Mouse (Mus musculus) C3H10T1/2 (cell line): ENCODE measurements around the gene Phpt1. TPM values are rescaled to one million over a fixed set of nuclear protein-coding genes. Genes with fewer than 3 reads are reported as not detected.

Experiments used
- polyA plus RNA-seq, 2 experiments: library from polyadenylated mRNA; unstranded; fragments of >200 nt; fragmentation: generic; extraction: Trizol; gene quantifications; one replicate each; pipeline ENCODE4 v1.2.1; 2012; ENCODE audit warnings: missing spikeins in 2 of 2

Gene Phpt1
- polyA plus RNA-seq = 100 to 1,000 TPM; 104 to 192 TPM

GRCm38 (mm10) chr2:25574579-25575431, at the start of gene Phpt1, which contains the start of gene Mamdc4:
TSS of gene Phpt1 (minus strand) at chr2:25575224.
TSS of gene Mamdc4 (minus strand) at chr2:25574845.

DNA sequence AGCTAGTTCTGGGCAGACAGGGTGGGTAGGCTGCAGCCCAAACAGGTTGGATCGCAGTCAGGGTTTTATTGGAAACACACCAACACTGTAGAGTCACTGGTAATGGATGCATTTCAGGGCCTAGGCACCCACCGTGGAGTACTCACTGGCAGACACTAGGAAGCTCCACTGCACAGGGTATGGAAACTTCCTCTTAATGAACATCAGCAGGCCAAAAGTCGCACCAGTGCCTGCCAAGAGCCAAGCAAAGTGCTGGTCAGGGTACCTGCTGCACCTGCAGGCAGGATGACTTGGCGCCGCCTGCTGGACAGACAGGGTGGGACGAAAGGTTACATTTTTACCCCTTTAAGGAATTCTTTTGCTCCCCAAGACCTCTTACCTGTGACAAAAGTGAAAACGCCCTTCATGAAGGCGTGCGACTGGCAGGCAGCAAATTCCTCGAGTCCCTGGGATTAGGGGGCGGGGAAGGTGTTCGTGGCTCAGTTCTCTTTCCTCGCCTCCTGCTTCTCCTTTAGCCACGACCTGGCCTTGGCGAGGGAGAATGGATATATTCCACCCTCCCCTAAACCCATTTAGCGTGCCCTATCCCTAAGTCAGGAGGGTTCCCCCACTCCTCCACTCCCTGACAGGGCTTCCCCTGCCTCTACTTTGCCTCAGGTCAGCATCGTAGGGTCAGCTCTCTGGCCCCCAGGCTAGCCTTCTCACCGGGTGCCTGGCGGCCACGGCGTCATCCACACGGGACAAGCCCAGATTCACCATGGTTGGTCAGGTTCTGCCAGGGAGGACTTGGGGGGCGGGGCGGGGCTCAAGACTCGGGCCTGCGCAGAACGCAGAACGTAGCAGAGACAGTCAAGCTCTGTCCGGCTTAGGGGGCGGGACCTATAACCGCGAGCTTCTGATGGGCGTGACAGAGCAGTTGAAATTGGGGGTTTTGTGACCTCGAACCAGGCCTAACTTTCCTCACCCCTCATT, 46.5 kb upstream of the Phpt1 start, which contains the start of gene Tmem141:
Gene Tmem141, minus strand, starts transcription at position 777 of the 972 bp plus-strand sequence.

DNA sequence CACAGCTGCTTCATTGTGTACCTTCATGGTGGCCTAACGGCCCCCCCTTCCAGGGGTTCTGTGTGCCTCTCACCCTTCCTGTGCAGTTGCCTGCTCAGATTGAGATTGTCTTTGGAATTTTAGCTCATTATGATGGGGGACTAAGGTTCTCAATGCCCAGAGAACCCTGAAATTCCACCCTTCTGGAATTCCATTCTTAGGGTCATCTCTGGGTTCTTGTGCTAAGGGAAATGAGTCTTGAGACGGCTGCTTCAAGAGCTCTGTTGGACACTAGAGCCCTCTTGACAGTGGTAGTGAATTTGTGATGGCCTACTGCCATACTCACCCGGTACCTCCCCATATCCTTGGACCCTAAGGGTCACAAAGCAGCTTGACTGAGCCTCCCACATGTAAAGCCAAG, 42.6 kb upstream of the Phpt1 start, which contains the start of gene Ccdc183:
Gene Ccdc183, minus strand, starts transcription at position 101 of the 400 bp plus-strand sequence.

DNA sequence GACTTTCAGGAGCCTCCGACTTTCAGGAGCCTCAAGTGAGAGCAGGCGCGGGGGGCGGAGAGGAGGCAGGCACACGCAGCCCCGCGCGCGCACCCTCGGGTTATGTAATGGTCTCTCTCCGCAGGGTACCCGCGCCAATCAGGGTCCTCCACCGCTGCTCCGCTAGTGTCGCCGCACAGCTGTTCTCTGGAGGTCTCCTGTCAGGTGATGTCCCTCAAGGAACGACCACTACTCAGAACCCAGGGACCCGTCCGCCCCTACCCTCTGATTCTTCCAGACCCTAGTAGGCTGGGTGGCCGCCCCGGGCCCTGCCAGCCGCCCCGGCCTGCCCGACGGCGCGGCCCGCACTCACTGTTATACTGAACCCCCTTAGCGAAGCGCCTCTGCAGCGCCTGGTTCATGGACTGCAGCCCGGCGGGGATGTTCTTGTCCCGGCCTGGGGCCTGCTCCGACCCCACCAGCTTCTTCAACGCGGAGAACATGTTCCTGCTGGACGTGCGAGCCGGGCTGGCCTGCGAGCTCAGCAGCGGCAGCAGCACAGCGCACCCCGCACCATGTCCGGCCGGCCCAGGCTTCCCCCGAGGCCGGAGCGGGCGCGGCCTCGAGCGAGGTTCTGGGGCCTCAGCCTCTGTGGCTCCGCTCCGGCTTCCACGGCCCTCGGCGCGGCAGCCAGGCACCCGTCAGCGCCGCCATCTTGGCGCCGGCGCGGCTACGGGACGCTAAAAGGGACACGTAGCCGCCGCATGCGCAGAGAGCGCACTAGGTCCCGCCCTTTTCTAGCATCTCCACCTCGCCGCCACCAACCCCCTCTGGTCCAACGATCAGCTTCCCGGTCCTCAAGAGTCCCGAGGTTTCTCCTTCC, 33.0 kb upstream of the Phpt1 start, which contains the start of gene Rabl6:
Gene Rabl6, minus strand, starts transcription at position 761 of the 862 bp plus-strand sequence.

GRCm38 (mm10) chr2:25581294-25581864, 6.4 kb upstream of the Phpt1 start, which contains the start of gene Ajm1:
TSS of gene Ajm1 (minus strand) at chr2:25581757.

DNA sequence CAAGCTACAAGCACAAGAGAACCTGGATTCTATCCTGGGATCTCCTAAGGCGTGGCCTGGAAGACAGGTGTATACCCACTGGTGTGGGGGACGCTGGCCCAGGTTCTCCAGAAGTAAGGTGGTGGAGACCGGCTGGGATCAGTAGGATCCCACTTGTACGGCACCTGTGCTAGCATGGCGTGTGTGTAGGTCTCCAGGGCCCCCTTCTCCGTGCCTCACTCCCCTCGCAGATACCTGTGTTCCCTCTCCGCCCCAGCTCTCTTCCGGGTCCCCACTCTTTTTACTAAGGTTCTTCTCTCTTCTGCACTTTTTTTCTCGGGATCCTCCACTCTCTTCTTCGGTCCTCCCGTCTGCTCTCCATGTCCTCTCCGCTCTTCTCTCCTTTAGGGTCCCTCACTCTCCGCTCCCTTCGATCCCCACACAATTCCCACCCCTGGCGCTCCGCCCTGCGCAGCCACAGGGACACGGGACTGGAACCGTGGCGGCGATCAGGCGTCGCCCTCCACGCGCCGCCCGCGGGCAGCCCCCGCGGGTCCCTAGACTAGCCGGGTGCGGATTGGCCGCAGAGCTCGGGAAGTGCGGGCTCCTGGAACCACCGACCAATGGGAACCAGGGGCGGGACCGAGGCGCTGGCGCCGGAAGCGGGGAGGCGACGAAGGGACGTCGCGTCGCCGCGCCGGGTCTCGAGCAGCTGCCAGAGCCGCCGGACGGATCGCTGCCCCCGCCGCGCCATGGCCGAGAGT, 17.6 kb downstream of the Phpt1 start, which contains the start of gene Edf1:
Gene Edf1, plus strand, starts transcription at position 627 of the 743 bp plus-strand sequence.

GRCm38 (mm10) chr2:25546811-25547491, 28.1 kb downstream of the Phpt1 start, which contains the start of gene Traf2:
TSS of gene Traf2 (minus strand) at chr2:25546940.

Other genes with a start within 250 kb of the Phpt1 start
- gene Man1b1, start 242.9 kb downstream of the Phpt1 start, polyA plus RNA-seq = 10 to 100 TPM; 16.1 to 49.7 TPM
- gene Dpp7, start 218.9 kb downstream of the Phpt1 start, polyA plus RNA-seq = 10 to 100 TPM; 31.1 to 38.1 TPM
- gene Uap1l1, start 209.5 kb downstream of the Phpt1 start, polyA plus RNA-seq = 100 to 1,000 TPM; 149 to 433 TPM
- 10 to 100 TPM; 18.0 to 25.7 TPM for gene Sapcd2, start 202.9 kb downstream of the Phpt1 start, polyA plus RNA-seq
- gene Entpd2, start 179.3 kb downstream of the Phpt1 start, polyA plus RNA-seq = under 1 TPM in 1 of 2 experiments, not detected in 1; 0.12 TPM
- 100 to 1,000 TPM; 183 to 212 TPM for gene Npdc1, start 175.9 kb downstream of the Phpt1 start, polyA plus RNA-seq
- gene Fut7, start 152.0 kb downstream of the Phpt1 start, polyA plus RNA-seq = under 1 TPM; 0.13 to 0.42 TPM
- 10 to 100 TPM in 1 of 2 experiments, 1 to 10 TPM in 1; 4.8 to 13.4 TPM for gene Abca2, start 146.5 kb downstream of the Phpt1 start, polyA plus RNA-seq
- under 1 TPM; 0.15 to 0.94 TPM for gene Clic3, start 118.4 kb downstream of the Phpt1 start, polyA plus RNA-seq
- gene Paxx, start 114.1 kb downstream of the Phpt1 start, polyA plus RNA-seq = 10 to 100 TPM; 25.6 to 61.9 TPM
- under 1 TPM; 0.07 to 0.30 TPM for gene Ptgds, start 105.2 kb downstream of the Phpt1 start, polyA plus RNA-seq
- gene Lcn12, start 81.3 kb downstream of the Phpt1 start, polyA plus RNA-seq = not detected
- 10 to 100 TPM; 24.9 to 52.5 TPM for gene Fbxw5, start 74.5 kb downstream of the Phpt1 start, polyA plus RNA-seq
- gene C8g, start 73.5 kb downstream of the Phpt1 start, polyA plus RNA-seq = 1 to 10 TPM in 1 of 2 experiments, under 1 TPM in 1; 0.85 to 9.2 TPM
- gene Traf2, start 28.3 kb downstream of the Phpt1 start, polyA plus RNA-seq = 10 to 100 TPM; 29.4 to 32.2 TPM
- 100 to 1,000 TPM; 602 to 888 TPM for gene Edf1, start 17.4 kb downstream of the Phpt1 start, polyA plus RNA-seq
- gene Mamdc4, start 379 bp downstream of the Phpt1 start, polyA plus RNA-seq = 1 to 10 TPM in 1 of 2 experiments, under 1 TPM in 1; 0.09 to 1.1 TPM
- 1 to 10 TPM in 1 of 2 experiments, under 1 TPM in 1; 0.04 to 1.9 TPM for gene Ajm1, start 6.5 kb upstream of the Phpt1 start, polyA plus RNA-seq
- 10 to 100 TPM; 38.7 to 57.3 TPM for gene Rabl6, start 33.3 kb upstream of the Phpt1 start, polyA plus RNA-seq
- gene Ccdc183, start 42.5 kb upstream of the Phpt1 start, polyA plus RNA-seq = 1 to 10 TPM in 1 of 2 experiments, under 1 TPM in 1; 0.82 to 1.3 TPM
- gene Tmem141, start 46.8 kb upstream of the Phpt1 start, polyA plus RNA-seq = 1 to 10 TPM; 5.8 to 8.5 TPM
- under 1 TPM; 0.09 to 0.51 TPM for gene Fcna, start 52.8 kb upstream of the Phpt1 start, polyA plus RNA-seq
- gene Lcn8, start 77.9 kb upstream of the Phpt1 start, polyA plus RNA-seq = not detected
- not detected for gene Lcn5, start 82.7 kb upstream of the Phpt1 start, polyA plus RNA-seq
- gene Lcn6, start 101.6 kb upstream of the Phpt1 start, polyA plus RNA-seq = not detected
- not detected for gene Lcn10, start 107.5 kb upstream of the Phpt1 start, polyA plus RNA-seq
- gene Obp2a, start 124.8 kb upstream of the Phpt1 start, polyA plus RNA-seq = not detected
- not detected for gene Bmyc, start 131.5 kb upstream of the Phpt1 start, polyA plus RNA-seq
- not detected for gene Obp2b, start 161.8 kb upstream of the Phpt1 start, polyA plus RNA-seq
- not detected for gene Lcn3, start 190.3 kb upstream of the Phpt1 start, polyA plus RNA-seq
- not detected for gene Lcn11, start 201.8 kb upstream of the Phpt1 start, polyA plus RNA-seq
- gene Gm13539, start 207.0 kb upstream of the Phpt1 start, polyA plus RNA-seq = not detected
- not detected for gene Glt6d1, start 240.6 kb upstream of the Phpt1 start, polyA plus RNA-seq
- gene Lcn9, start 247.9 kb upstream of the Phpt1 start, polyA plus RNA-seq = not detected